Mouse (Mus musculus): Measurements from ENCODE around the gene Tfeb.

Tfeb gene

DNA sequence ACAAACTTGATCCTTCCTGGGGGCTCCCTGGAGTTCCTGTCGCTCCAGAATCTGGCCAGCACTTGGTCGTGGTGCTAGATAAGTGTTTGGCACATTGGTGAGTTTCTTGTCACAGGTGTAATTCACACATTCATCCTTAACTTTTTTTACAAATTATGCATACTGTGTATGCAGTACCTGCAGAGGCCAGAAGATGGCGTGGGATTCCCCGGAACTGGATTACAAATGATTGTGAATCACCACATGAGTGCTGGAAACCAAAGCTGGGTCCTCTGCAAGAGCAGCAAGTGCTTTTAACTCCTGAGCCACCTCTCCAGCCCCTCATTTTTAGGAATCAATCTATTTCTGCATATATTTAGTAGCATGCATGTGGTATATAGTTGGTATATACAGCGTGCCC lies 15.0 kb downstream of the Tfeb start:
- no peak for DNase-seq (ENCODE audit: extremely low read depth, low read depth, low spot score)

DNA sequence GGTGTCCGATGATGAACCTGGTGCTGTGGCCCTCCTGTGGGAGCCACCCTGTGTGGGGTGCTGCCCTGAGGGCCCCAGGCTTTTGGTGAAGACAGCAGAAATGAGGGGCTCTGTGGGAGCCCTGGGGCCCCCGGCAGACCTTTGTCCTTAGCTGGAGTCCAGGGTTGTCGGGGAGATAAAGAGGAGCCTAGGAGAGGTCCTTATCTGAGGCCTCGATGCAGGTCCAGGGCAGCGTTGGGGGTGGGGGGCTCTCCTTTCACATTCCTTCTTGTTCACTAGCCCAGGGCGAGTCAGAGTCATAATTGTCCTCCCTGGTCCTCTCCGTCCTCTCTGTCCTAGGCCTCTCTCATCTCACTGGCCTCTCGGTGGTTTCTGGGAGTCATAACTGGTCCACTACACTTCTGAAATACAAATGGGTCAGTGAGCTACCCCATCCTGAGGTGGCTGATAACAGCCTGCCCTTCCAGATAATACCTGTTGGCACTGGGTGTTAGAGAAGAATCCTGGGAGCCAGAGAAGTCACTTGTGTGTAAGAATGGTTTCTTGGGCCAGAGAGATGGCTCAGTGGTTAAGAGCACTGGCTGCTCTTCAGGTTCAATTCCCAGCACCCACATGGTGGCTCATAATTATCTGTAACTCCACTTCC lies 16.4 kb downstream of the Tfeb start:
- DNase-seq (ENCODE audit: extremely low read depth, low read depth, low spot score), result no peak

DNA sequence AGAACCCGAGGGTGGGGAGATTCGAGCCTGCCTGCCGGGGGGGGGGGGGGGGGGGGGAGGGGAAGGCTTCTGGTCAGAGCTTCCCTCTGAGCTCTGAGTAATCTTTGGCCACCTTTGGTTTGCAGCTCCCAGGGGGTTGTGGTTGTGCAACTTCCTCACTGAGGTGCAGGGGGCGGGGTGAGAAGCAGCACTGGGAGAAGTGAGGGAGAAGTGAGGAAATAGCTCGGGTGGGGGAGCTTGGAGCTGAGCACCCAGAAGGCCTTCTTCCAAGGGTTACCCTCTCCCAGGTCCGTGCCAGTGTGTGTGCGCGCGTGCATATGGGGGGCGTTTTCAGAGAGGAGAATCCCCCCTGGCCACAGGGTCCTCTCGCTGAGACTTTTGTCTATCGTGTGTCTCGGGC lies 17.4 kb downstream of the Tfeb start:
- DNase-seq (ENCODE audit: extremely low read depth, low read depth, low spot score), result no peak

DNA sequence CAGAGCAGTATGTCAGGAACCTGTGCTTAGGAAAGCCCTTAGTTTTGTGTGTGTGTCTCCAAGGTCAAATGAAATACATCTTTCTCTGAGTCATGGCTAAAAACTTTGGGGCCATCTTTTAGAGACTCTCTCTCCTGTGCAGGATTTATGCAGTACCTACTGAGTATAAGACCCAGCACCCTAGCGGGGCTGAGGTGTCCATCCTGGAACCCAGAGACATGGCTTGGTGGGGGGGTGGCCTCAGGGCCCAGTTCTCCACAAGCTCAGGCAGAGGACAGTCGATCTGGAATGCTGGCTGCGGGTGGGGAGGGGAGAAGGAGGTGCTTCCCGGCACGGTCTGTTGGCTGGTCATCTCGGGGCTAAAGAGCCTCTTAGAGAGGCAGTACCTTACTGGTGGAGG lies 19.5 kb downstream of the Tfeb start:
- DNase-seq (ENCODE audit: extremely low read depth, low read depth, low spot score), result no peak

DNA sequence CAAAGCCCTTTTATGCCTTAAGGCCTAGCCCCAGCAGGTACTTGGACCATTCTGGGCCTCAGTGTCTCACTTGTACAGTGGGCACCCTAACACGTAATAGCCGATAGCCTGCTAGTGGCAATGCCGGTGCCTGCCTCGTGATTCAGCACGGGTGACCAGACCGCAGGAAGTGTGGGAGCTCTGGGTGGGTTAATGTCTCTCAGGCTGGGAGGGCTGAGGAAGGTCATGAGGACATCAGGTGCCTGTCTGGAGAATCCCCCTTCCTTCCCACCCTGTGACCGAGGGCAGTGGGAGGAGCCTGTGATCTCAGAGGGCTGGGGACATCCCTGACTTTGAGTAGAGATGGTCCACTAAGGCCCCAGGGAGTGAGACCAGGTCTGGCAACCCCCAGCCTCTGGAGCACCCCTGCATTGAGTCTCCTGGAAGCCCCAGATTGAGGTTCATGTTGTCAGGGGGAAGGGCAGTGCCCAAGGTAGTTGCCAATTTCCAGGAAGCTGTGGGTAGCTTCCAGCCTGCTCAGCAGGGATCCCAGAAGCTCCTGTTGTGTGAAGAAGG lies 20.3 kb downstream of the Tfeb start:
- no peak for DNase-seq (ENCODE audit: extremely low read depth, low read depth, low spot score)

DNA sequence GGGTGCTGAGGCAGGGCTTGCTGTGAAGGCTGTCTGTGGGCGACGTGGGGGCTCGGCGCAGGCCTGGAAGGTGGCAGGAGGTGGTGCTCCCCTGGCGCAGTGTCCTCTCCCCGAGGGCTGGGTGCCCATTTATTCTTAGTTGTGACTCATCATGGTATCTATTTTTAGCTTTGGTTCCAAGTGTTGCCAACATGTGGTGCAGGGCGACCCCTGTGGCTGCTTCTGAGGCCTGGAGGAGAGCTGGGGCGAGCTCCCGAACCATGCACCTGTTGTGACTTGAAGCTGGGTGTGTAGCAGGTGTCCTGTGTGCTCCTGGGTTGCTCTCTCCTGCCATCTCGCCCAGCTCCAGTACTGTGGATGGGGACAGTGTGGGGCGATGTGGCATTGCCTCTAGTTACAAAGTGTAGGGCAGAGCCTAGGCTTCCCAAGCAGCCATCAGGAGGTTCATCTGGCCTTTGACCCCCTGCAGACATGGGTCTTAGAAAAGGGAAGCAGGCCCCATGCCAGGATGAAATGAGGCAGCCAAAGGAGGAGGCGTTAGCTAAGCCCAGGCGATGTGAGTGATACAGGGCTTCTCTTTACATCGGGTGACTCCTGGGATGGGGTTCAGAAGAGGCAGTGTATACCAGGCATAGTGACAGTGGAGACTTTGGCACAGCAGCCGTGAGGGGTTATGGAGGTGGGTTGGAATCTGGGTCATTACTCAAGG lies 23.0 kb downstream of the Tfeb start:
- DNase-seq (ENCODE audit: extremely low read depth, low read depth, low spot score), result no peak

- no peak for DNase-seq (ENCODE audit: extremely low read depth, low read depth, low spot score)
Measured at GRCm38 (mm10) chr17:47762028-47762427, 25.2 kb downstream of the Tfeb start.

DNA sequence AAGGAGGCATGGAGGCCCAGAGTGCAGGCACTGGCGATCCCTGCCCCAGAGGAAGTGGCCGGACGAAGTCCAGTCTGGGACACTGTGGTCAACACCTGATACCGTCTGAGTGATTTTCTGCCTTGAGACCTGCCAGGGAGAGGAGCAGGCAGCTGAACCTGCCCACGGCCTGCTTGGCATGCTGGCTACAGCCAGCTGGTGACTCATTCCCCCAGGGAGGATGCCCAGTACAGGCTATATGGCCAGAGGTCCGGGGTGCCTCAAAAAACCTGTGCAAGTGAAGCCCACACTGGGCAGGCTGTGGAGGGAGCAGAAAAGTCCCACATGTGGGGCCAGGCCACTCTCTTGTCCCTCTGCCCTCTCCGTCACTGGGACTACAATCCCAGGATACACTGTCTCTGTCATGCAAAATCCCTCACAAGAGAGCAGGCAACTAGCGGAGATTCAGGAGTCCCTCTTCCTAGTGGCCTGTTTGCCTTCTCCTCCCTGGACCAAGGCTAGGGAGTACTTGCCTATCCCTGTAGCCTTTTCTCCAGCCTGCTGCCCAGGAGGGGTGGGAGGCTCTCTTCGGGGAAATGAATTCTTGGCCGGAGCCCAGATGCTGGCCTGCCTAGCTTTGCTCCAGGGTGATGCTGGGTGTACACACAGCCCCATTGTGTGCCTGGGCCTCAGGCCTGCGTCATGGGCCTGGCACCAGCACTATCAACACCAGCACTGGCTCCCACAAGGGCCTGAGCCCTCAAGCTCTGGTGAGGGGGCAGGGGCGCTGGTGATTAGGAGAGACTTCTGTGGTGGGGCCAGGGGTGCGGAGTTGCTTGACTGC lies 25.9 kb downstream of the Tfeb start:
- no peak for DNase-seq (ENCODE audit: extremely low read depth, low read depth, low spot score)

- no peak for DNase-seq (ENCODE audit: extremely low read depth, low read depth, low spot score)
Measured at GRCm38 (mm10) chr17:47765986-47766385, 29.2 kb downstream of the Tfeb start.

DNA sequence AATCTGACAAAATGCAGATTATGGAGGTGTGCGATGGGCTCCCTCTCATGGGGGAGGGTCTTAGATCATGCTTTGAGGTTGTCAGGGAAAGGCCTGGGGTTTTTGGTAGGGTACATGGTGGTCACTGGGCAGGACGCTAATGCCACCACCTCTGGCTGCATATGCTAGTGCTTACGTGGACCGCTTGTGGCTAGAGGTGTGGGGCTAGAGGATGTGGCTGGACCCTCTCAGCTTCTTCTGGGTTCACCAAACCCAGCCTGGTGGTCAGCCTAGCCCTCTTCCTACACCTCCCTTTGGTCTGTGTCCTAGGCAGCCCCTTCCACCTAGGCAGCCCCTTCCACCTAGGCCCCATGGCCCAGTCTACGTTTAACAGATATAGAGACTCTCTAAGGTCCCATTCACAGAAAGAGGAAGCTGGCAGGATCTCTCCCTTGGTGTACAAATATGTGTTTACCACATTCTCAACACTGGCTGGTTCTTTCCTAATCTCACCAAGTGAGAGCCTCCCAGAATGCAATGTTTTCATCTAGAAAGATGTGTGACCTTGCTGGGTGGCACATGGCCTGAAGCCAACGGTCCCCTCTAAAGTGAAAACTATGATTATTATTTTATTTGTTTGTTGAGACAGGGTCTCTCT lies 29.7 kb downstream of the Tfeb start:
- no peak for DNase-seq (ENCODE audit: extremely low read depth, low read depth, low spot score)

DNA sequence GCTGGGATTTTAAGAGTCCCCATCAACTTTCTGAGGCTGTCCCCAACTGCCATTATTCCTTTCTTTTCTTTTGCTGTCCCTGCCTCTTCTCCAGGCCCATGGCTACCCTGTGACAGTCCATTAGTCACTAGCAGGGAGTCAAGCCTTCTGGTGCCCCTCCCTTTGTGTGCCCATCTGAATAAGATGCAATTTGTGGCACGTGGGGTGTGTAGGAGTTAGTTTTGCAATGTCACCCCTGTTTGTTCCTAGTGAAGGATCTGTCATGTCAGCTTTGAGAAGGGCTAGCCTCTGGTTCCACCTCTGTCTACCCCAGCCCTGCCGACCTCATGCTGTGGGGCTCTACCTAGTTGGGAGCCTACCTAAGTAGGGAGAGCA lies 30.2 kb downstream of the Tfeb start:
- no peak for DNase-seq (ENCODE audit: extremely low read depth, low read depth, low spot score)

- no peak for DNase-seq (ENCODE audit: extremely low read depth, low read depth, low spot score)
Measured at GRCm38 (mm10) chr17:47767456-47768141, 30.8 kb downstream of the Tfeb start.

DNA sequence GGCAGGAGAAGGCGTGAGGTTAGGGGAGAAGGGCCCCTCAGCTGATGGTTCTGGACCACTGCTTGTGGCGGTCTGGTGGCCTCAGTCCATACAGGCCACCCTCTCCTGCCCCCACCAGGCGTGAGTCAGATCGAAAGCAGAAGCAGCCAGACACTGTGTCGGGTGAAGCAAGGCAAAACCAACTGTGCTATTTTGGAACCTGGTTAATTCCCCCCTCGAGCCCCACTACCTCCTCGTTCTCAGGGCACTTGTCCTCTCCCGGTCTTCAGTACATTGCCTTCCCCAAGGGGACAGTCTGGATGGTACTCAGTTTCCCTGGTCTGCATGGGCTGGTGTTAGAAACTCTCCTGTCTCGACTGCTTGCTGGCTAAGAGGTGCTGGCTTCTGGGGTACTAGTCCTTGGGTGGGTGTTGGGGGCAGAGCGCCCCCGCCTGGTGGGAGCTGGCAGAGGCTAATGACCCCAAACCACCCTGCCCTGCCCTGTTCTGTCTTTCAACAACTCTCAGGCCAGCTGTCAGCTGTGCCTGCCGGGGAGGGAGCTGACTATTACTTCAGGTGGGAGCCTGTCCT lies 32.0 kb downstream of the Tfeb start:
- DNase-seq (ENCODE audit: extremely low read depth, low read depth, low spot score), result no peak

GRCm38 (mm10) chr17:47769389-47770299 lies 32.8 kb downstream of the Tfeb start:
- DNase-seq (ENCODE audit: extremely low read depth, low read depth, low spot score), result no peak

DNA sequence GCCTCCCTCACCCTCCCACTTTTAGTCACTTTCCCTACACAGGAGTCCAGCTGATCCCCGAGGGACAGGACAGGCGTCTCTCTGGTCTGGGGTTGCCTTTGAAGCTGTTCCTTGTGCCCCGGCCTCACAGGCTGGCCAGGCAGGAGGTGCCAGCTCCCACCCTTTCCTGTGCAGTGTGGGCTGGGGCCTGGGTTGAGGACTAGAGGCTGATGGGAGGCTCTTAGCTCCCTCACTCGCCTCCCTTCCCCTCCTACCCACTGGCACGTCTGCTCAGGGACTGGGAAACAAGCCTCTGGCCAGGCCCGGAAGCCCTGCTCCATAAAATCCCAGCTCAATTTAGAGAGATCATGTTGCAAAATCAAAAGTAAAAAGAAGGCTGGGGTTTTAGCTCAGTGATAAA lies 36.8 kb downstream of the Tfeb start:
- no peak for DNase-seq (ENCODE audit: extremely low read depth, low read depth, low spot score)

- no peak for DNase-seq (ENCODE audit: extremely low read depth, low read depth, low spot score)
Measured at GRCm38 (mm10) chr17:47777141-47777540, 40.3 kb downstream of the Tfeb start.

DNA sequence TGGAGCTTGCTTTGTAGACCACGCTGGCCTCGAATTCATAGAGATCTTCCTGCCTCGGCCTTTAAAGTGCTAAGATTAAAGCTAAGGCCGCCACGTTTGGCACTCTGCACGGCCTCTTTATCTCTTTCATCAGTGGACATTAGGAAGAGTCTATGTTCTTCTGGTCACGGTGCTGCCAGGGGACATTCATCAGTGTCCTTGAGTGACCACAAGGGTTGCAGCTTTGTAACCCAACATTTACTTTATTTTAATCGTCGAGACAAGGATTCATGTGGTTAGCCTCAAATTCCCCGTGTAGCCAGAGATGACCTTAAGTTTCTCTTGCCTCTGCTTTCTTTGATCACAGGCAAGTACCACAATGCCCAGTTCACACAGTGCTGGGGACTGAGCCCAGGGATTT lies 43.6 kb downstream of the Tfeb start:
- DNase-seq (ENCODE audit: extremely low read depth, low read depth, low spot score), result no peak

DNA sequence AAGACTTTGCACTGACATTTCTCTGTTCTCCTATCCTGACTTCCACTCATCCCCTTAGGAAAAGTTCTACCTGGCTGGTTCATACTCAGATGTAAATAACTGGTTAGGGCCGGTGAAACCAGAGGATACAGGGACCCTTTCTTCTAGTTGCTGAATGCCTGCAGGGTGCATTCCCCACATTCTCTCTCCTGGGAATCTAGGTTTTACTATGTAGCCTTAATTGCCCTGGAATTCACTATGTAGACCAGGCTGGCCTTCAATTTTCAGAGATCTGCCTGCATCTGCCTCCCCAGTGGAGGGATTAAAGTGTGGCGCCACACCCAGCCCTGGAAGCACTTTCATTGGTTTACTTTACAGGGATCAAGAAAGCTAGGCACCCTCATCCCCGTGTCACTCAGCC lies 45.7 kb downstream of the Tfeb start:
- DNase-seq (ENCODE audit: extremely low read depth, low read depth, low spot score), result no peak

DNA sequence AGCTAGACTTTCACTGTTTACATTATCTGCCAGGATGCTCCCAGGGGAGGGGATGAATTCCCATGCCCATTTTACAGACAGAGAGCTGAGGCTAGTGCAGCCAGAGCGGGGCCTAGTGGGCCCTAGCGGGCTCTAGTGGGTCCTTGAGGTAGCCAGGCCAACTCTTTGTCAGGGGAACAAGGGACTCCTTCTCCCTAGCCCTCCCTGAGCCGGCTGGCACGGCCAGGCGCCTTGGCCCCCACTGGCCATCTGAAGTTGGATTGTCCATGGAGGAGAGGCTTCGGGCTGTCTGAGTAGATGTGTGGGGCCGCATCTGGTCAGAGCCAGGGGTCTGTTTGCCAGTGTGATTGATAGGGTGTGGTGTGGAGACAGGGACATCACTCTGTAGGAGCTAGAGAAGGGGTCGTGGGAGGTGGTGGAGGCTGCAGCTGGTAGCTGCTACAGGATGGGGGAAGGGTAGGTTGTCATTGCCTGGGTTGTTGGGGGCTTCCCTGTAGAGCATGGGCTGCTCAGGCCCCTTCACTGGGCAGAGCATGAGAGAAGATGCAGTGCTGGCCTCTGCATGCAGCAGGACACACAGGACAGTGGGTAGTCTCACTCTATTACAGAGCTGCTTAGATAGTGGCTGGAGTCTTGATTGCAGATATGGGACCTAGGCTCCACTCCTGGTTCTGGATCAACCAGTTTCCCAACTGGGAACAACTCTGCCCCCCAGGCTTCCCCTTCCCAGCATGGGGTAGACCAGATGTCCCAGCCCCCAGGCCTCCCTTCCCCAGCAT lies 46.8 kb downstream of the Tfeb start:
- DNase-seq (ENCODE audit: extremely low read depth, low read depth, low spot score), result no peak

All from fat pad, adult 2 months (tissue).